Mouse (Mus musculus): ENCODE results near the gene Grin2d.
"Not testable (repeated sequence)": the region's sequence is repeated elsewhere in the genome, so short reads cannot be mapped to it uniquely, and the experiment has no call there.

Grin2d gene

DNA sequence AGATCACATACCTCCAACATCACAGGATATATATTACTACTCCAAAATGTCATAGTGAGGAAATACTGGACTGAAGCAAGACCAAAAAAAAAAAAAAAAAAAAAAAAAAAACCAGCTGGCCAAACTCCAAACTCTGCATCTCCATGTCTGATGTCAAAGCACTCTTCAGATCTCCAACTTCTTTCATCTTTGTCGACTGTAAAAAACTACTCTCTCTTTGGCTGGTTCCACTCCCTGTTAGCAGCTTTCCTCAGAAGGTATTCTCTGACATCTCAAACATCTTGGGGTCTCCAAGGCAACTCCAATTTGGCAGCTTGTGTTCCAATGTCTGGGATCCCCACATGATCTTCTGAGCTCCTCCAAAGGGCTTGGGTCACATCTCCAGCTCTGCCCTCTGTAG, at the start of gene Grin2d:
Grin2d (minus strand) TSS at position 101 of the 400 bp plus-strand sequence.
- not testable (repeated sequence) for DNase-seq (ENCODE audit: low read depth, low spot score)

DNA sequence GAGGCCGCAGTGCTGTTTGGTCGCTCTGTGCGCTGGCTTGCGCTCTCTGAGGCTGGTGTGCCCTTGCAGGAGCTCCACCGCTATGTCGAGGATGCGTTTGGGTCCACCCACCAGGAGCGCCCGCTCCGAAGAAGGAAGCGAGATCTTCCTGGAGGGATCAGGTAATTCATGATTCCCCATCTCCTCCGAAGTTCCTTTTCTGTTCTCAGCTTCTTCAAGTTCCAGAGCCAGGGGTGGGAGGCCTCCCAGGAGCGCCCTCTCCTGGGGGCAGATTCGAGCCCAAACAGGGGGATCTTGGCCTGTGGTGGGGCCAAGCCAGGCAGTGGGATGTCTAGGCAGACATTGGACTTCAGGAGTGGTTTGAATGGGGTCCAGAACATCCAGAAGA, 46.2 kb upstream of the Grin2d start:
- peak; percentile 61 for DNase-seq (ENCODE audit: low read depth, low spot score)

DNA sequence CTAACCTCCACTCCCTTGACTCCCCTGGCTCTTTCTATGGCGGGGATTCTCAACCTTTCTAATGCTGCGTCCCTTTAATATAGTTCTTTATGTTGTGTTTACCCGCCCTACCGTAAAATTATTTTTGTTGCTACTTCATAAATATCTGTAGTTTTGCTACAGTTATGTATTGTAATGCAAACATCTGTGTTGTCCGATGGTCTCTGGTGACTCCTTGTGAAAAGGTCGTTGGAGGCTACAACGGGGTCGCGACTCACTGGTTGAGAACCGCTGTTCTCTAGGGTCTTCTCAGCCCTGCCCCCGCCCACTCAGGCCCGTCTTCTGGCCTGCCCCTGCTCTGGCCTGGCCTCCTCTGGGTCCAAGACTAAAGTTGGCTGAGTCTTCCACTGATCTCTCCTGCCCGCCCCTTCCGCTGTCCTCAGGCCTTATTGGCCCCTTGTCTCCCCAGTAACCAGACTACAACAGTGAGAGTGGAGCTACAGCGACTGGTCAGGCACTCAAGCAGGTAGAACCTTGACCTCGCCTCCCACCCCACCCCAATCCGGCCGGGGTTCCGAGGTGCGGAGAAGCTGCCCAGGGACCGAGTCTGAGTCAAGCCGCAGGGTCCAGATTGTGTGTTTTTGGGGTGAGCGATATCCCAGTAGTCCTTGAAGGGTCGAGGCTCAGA, 45.7 kb upstream of the Grin2d start, which contains the start of gene Ccdc114:
Ccdc114 (plus strand) TSS at position 311 of the 667 bp plus-strand sequence.
- DNase-seq (ENCODE audit: low read depth, low spot score): peak; percentile 55

DNA sequence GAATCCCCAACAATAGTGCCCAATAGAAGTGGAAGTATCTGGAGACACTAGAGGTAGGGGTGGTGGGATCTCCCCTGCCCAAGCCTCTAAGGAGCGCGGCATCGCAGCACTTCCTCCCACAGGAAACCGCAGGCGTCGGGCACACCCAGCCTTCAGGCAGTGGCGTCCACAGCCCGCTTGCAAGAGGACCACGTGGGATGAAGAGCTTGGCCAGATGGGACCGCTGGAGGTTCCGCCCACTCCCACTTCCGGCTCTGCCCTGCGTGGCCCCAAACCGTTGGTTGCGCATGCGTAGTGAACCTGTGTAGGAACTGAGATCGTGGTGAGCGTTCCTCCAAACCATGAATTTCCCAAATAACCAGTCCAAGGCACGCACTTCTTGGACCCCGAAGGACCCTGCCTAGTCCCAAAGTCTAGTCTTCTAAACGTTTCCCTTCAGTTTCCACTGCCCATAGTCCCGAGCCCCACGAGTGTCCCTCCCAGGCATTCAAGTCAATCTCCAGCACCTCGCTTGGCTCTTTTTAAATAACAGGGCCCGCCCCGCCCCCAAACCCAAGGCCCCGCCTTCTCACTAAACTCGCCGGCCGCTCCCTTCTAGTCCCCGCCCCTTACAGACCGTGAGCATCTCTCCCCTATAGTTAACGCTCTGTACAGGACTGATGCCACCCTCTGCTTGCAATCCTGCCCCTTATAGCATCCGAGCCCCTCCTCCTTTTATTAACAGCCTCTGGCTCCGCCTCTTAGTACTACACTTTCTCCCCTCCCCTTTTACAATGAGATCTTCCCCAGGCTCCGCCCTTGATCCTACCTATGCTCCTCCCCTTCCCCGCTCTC, 45.0 kb upstream of the Grin2d start:
- peak; percentile 98 for DNase-seq (ENCODE audit: low read depth, low spot score)

DNA sequence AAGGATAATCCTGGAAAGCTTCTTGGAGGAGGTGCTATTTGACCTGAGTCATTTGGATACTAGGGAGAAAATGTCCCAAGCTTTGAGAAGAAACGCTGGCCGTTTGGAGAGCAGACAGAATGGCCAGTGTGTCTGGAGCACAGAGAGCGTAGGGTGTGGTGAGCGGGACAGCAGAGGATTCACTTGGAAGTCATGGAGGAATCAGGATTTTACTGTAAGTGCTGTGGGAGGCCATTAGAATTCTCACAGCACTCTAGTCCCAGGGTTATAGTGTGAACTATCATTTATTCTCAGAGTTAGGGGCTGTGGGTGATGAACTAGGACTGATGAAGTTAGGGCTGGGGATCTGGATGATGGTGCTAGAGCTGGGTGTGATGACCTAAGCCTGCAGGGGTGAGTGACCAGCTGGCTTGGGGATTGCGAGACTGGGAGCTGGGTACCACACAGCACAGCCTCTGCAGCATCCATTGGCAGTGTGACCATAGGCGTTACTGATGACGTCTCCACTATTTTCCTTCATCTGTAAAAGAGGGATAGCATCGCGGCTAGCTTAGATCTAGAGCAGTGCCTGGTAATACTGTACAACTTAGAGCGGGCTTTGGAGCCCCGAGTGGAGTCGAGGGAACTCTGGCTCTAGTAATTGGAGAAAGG, 43.9 kb upstream of the Grin2d start:
- no peak for DNase-seq (ENCODE audit: low read depth, low spot score)

DNA sequence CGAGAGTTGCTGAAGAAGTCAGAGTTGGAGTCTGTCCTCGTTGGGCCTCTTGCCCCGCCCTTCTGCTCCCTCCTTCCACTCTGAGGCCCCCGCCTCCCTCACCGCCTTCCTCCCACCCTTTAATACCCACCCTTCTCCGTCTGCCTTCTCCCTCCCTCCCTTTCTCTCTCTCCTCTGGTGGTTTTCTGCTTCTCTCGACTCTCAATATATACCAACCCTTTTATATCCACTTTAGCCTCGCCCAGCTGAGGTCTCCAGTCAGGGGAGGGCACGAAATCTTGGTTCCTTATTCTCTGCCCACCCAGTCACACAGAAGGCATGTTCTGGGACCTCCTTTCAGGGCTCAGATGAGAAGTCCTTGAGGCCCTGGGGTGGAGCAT, 43.1 kb upstream of the Grin2d start, which contains the start of gene Emp3:
Emp3 (minus strand) TSS at position 163 of the 380 bp plus-strand sequence.
- DNase-seq (ENCODE audit: low read depth, low spot score): peak; percentile 81

- peak; percentile 48 for DNase-seq (ENCODE audit: low read depth, low spot score)
These were observed 42.5 kb upstream of the Grin2d start for GRCm38 (mm10) chr7:45920583-45921241.

DNA sequence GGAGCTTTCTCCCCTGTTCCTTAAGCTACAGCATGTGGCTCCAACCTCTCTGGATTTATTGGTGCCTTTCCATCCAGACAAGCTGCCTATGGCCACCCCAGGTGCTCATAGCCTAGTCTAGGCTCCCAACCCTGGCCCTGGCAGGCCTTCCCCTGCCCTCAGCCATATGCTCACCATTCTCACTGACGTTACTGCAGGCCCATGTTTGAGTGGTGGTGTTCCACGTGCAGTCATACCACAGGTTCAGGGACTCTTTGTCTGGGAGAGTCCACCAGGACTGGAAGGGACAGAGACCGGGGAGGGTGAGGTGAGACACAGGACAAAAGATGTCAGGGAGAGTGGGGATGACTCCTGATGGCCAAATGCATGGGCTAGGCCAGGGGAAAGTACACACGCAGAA, 41.6 kb upstream of the Grin2d start:
- DNase-seq (ENCODE audit: low read depth, low spot score): peak; percentile 27

- peak; percentile 65 for DNase-seq (ENCODE audit: low read depth, low spot score)
These were observed 41.0 kb upstream of the Grin2d start for GRCm38 (mm10) chr7:45919083-45919671.

GRCm38 (mm10) chr7:45917926-45918325, 39.7 kb upstream of the Grin2d start:
- no peak for DNase-seq (ENCODE audit: low read depth, low spot score)

DNA sequence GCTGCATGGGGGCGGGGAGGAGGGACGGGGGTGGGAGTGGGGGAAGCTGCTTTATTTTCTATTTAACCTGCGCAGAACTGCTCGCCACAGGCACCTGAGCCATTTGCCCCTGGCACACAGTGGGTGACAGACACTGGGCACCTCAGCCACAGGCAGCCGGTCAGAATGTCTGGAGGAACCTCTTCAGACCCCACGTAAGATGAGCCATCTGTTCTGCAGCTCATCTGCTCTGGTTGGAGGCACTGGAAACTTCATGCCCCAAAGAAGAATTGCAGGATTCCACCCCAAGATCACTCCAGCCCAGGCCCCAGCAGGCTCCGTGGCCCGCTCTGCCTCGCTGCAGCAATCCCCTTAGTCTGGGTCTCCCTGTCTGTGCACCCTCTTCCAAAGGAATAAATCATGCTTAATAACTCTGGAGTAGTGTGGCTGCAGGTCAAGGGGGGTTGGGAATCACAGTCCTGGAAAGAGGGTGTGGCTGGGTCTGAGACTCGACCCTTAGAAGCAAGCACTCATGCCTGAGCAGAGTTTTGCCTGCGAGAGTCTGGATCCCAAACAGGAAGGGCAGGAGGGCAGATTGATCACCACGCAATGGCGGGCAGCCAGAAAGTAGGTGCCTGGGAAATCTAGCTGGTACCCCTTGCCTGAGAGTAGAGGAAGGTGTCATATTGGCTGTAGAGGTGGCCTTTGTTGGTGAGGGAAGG, 39.0 kb upstream of the Grin2d start:
- no peak for DNase-seq (ENCODE audit: low read depth, low spot score)

DNA sequence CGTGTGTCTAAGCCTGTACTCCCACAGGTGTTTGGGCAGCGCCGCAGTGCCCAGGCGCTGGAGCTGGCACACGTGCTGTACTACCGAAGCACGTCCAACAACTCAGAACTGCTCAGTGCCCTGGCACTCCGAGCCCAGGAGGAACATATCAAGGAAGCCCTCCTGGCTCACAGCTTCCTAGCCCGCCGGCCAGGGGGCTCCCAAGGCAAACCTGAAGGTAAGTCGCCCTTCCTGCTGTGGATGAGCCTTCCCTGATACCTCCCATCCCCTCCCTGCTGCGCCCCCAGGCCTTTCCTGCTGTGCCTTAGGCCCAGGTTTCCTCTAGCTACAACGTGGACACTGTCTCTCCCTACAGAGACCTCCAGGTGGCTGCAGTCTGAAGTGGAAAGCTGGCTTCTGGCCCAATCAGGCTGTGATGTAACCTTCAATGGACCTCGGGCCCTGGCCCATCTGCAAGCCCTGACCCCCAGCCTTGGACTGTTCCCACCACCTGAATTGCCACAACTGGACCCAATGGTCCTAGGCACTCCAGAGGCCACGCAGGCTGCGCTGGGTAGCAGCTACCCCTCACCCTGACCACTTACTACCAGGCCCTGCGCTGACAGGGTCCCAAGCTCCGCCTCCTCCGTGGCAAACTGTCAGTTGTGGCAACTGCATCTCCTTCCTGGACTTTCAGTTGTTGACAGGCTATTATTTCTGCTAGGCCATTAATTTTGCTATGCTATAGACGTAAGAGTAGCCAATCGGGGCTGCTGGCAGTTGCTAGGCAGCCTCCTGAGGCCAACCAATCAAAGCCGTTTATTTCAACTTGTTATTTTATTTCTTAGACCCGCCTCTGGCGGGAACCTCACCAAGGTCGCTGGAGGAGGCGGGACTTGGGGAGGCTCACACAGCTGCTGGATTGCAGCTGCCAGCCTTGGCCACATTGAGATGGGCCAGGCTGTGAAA, 38.2 kb upstream of the Grin2d start:
- DNase-seq (ENCODE audit: low read depth, low spot score): peak; percentile 91

DNA sequence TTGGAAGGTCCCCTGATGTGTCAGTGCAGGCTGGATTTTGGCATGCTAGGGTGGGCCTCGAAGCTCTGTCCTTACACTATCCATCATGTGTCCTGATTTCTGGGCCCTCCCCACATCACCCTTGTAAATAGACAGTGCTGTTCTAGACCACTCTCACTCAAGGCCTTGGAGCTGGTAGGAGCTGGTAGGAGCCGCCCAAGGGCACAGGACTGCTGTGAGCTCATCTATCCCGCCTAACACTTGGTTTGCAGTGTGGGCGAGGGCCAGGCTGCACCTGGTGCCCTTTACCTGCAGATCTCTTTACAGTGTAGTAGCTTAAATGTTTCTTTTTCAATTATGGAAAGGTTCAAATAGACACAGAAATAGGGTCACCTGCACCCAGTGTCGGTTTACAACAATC, 36.8 kb upstream of the Grin2d start:
- no peak for DNase-seq (ENCODE audit: low read depth, low spot score)

GRCm38 (mm10) chr7:45914067-45914466, 35.9 kb upstream of the Grin2d start:
- no peak for DNase-seq (ENCODE audit: low read depth, low spot score)

DNA sequence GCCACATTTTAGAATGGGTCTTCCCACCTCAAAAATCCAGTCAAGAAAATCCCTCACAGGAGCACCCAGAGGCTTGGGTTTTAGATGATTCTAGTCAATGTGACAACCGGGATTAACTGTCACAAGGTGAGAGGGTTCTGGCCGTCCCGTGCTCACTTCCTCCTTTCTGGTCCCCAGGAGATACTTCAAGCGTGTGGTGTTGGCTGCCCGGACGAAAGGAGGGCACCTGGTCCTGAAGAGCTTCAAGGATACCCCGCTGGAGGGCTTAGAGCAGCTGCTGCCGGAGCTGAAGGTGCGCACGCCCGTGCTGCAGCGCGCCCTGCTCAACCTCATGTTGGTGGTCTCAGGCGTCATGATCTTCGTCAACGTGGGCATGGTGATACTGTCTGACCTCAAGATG, 31.0 kb upstream of the Grin2d start:
- no peak for DNase-seq (ENCODE audit: low read depth, low spot score)

DNA sequence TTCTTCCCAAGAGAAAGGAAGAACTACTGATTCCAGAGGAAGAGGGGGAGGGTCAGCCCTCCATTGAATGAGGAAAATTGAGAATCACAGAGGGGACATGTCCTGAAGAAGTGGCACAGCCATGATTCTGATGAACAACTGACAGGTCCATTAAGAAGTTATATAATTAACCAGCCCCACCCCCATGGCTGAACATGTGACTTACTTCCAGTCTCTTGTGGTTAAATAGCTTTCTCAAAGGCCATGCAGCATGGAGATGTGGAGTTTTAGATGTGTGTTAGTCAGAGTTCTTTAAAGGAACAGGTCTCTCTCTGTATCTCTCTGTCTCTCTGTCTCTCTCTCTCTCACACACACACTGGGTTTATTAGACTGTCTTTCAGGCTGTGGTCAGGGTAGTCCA, 30.2 kb upstream of the Grin2d start:
- DNase-seq (ENCODE audit: low read depth, low spot score): peak; percentile 17

- no peak for DNase-seq (ENCODE audit: low read depth, low spot score)
These were observed 28.4 kb upstream of the Grin2d start for GRCm38 (mm10) chr7:45906622-45907021.

DNA sequence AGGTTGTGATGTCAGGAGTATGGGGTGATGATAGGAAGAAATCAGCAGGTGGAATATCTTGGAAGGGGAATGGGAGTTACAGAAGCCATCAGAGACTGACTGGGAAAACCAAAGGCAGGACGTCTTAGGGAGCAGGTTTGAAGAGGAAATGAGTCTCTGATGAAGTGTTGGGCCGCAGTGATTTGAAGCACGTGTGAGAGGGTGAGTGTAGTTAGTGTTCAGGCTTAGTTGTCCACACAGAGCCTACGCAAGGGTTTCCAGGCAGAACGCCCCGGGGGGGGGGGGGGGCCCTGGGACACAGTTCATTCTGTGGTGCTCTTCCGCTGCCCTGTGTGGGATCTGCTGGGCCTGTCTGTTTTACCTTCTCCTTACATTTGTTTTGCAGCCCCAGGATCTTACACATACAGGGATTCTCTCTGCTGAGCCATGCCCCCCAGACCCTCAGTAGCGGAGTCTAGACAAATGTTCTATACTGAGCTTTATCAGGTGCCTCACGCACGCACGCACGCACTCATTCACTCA, 24.4 kb upstream of the Grin2d start:
- no peak for DNase-seq (ENCODE audit: low read depth, low spot score)

DNA sequence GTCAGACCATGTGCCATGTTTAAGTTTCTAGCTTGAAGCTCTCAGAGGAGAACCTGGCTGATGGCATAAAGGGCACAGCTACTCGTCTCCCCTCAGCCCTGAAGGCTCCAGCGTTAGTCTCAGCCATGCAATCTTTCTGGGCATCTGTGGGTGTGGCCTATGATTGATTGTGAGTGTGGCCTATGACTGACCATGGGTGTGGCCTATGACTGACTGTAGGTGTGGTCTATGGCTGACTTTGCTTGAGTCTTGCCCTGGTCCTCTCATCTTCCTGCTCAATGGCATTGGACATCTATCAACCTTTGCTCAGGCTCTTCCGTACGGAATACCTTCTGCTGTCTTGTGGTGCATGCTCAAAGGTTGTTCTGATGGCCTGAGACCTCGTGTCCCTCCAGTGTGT, 23.4 kb upstream of the Grin2d start:
- peak; percentile 24 for DNase-seq (ENCODE audit: low read depth, low spot score)
